Mouse (Mus musculus): ENCODE measurements at regions not wholly inside any gene's neighbourhood (a gene's known extent, or its start where the extent isn't known, plus 50 kb on each side); places are given as distances from the start of the nearest gene placed in this dataset.

DNA sequence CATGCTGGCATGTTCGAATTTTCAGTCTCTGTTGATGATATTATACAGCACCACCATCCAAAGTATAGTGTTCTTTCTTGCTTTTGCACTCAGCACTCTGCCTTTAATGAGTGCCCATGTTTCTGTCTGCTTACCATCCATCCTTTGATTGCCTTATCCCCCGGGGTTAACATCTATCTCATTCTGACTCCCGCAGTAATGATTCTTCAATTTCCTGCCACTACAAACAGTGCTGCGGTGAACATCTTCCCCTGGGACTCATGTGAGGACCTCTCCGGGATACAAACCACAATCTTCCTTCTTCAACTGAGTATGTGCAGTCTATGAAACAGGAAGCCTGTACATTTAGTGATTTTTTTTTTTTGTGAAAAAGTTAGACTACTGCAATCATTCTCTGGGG, 131.8 kb upstream of the Tmpo start:
- no peak for TF ChIP-seq POLR2A (IDR thresholded peaks at IDR 0.05; ENCODE audit: control insufficient read depth, low read depth, low read length)
- no peak for TF ChIP-seq CTCF (IDR thresholded peaks at IDR 0.05; ENCODE audit: control insufficient read depth, insufficient read depth, insufficient replicate concordance, low read depth, low read length)
